Mouse (Mus musculus) adipocyte (in vitro differentiated cells): ENCODE results near the gene Mnt.
A peak's percentile ranks its signal among the peaks of the same experiment; 100 is the strongest.
"Not testable (repeated sequence)": the region's sequence is repeated elsewhere in the genome, so short reads cannot be mapped to it uniquely, and the experiment has no call there.

Experiments used
- DNase-seq: peaks from one replicate; pipeline ENCODE4 v3.0.0-alpha.2; 2016; ENCODE audit warnings: low spot score

Mnt gene

GRCm38 (mm10) chr11:74830256-74831161 lies at the start of gene Mnt:
Gene Mnt, plus strand, starts transcription at chr11:74830920.
- DNase-seq, result peak; percentile 99

- no peak for DNase-seq
Measured at GRCm38 (mm10) chr11:74792874-74793273, 37.8 kb upstream of the Mnt start.

GRCm38 (mm10) chr11:74800658-74801057 lies 30.1 kb upstream of the Mnt start:
- DNase-seq, result peak; percentile 53

- DNase-seq, result no peak
Measured at GRCm38 (mm10) chr11:74804081-74804627, 26.6 kb upstream of the Mnt start.

- no peak for DNase-seq
Measured at GRCm38 (mm10) chr11:74807246-74807882, 23.4 kb upstream of the Mnt start.

- no peak for DNase-seq
Measured at GRCm38 (mm10) chr11:74808251-74808853, 22.4 kb upstream of the Mnt start.

- DNase-seq, result no peak
Measured at GRCm38 (mm10) chr11:74810134-74810533, 20.6 kb upstream of the Mnt start.

GRCm38 (mm10) chr11:74811027-74811426 lies 19.7 kb upstream of the Mnt start:
- DNase-seq, result not testable (repeated sequence)

GRCm38 (mm10) chr11:74811538-74811937 lies 19.2 kb upstream of the Mnt start:
- DNase-seq, result no peak

- peak; percentile 43 for DNase-seq
Measured at GRCm38 (mm10) chr11:74815795-74816194, 14.9 kb upstream of the Mnt start.

- DNase-seq, result no peak
Measured at GRCm38 (mm10) chr11:74820921-74821320, 9.8 kb upstream of the Mnt start.

GRCm38 (mm10) chr11:74821463-74821862 lies 9.3 kb upstream of the Mnt start:
- peak; percentile 74 for DNase-seq

GRCm38 (mm10) chr11:74822746-74823440 lies 7.8 kb upstream of the Mnt start:
- DNase-seq, result no peak

GRCm38 (mm10) chr11:74826151-74826550 lies 4.6 kb upstream of the Mnt start:
- DNase-seq, result no peak

GRCm38 (mm10) chr11:74826702-74827101 lies 4.0 kb upstream of the Mnt start:
- no peak for DNase-seq

GRCm38 (mm10) chr11:74827791-74828403 lies 2.8 kb upstream of the Mnt start:
- DNase-seq, result no peak

GRCm38 (mm10) chr11:74828404-74828931 lies 2.3 kb upstream of the Mnt start:
- peak; percentile 55 for DNase-seq

- no peak for DNase-seq
Measured at GRCm38 (mm10) chr11:74828965-74829550, 1.7 kb upstream of the Mnt start.

- DNase-seq, result peak; percentile 85
Measured at GRCm38 (mm10) chr11:74829812-74830211, 908 bp upstream of the Mnt start.

GRCm38 (mm10) chr11:74831191-74831605 lies 478 bp downstream of the Mnt start:
- DNase-seq, result peak; percentile 68
